Mouse (Mus musculus) megakaryocyte, embryonic 14.5 days (primary cell): Measurements from ENCODE around the gene Crtc3.

Experiments
- FLI1 ChIP-seq: IDR thresholded peaks from 2 replicates; pipeline ENCODE4 v1.6.1; 2012; ENCODE audit warnings: low read length, inconsistent platforms, mixed read lengths
- GATA1 ChIP-seq: IDR thresholded peaks from 3 replicates; pipeline ENCODE4 v1.6.1; 2012; ENCODE audit warnings: mixed read lengths, low read length, inconsistent platforms, borderline replicate concordance

GRCm38 (mm10) chr7:80634741-80635140 lies 53.9 kb downstream of the Crtc3 start:
- TF ChIP-seq GATA1 (no peak), FLI1 (no peak)
